Mouse (Mus musculus) gastrocnemius, adult 8-10 months (tissue): ENCODE measurements around the gene Clasrp. TPM values are rescaled to one million over a fixed set of nuclear protein-coding genes. Genes with fewer than 3 reads are reported as not detected.

ENCODE experiments used
- DNase-seq, 2 experiments: peaks; one replicate each; pipeline ENCODE4 v3.0.0; 2022; ENCODE audit warnings: low spot score in 2 of 2
- total RNA-seq, 4 experiments: library from RNA; stranded (reverse); gene quantifications; 2 replicates each; pipeline ENCODE4 v1.2.4; 2022

Gene Clasrp
- total RNA-seq, 4 experiments from 2014 or later = 6.3 to 10.0 (median 9.2) TPM

GRCm38 (mm10) chr7:19532240-19532639 lies 72.0 kb downstream of the Clasrp start:
- no peak for DNase-seq

- no peak for DNase-seq
Observed at GRCm38 (mm10) chr7:19531077-19531476, 73.2 kb downstream of the Clasrp start.

Other genes starting within 250 kb of the Clasrp start
- gene Cd3eap, start 245.0 kb downstream of the Clasrp start, total RNA-seq = 10 to 100 TPM in 3 of 4 experiments, 1 to 10 TPM in 1; 8.9 to 13.9 (median 11.2) TPM
- 1 to 10 TPM; 2.8 to 6.3 (median 4.1) TPM for gene Ppp1r13l, start 244.7 kb downstream of the Clasrp start, total RNA-seq
- gene Ercc2, start 222.5 kb downstream of the Clasrp start, total RNA-seq = 10 to 100 TPM in 2 of 4 experiments, 1 to 10 TPM in 2; 7.5 to 14.9 (median 10.4) TPM
- gene Klc3, start 200.4 kb downstream of the Clasrp start, total RNA-seq = under 1 TPM in 3 of 4 experiments, not detected in 1; 0.21 to 0.40 (median 0.24) TPM
- over 10,000 TPM; 38,224 to 44,934 (median 40,442) TPM for gene Ckm, start 199.7 kb downstream of the Clasrp start, total RNA-seq
- 10 to 100 TPM; 18.0 to 20.0 (median 19.8) TPM for gene Mark4, start 145.7 kb downstream of the Clasrp start, total RNA-seq
- gene Exoc3l2, start 141.2 kb downstream of the Clasrp start, total RNA-seq = under 1 TPM; 0.27 to 0.80 (median 0.35) TPM
- gene Bloc1s3, start 96.1 kb downstream of the Clasrp start, total RNA-seq = 1 to 10 TPM; 2.1 to 2.7 (median 2.3) TPM
- 10 to 100 TPM in 1 of 4 experiments, 1 to 10 TPM in 3; 7.6 to 10.2 (median 8.8) TPM for gene Trappc6a, start 96.1 kb downstream of the Clasrp start, total RNA-seq
- gene Nkpd1, start 86.6 kb downstream of the Clasrp start, total RNA-seq = not detected
- gene Ppp1r37, start 41.4 kb downstream of the Clasrp start, total RNA-seq = 10 to 100 TPM; 45.9 to 52.8 (median 48.8) TPM
- gene Zfp296, start 27.2 kb downstream of the Clasrp start, total RNA-seq = 1 to 10 TPM in 1 of 4 experiments, under 1 TPM in 3; 0.56 to 1.1 (median 0.77) TPM
- 100 to 1,000 TPM in 2 of 4 experiments, 10 to 100 TPM in 2; 78.5 to 108 (median 99.3) TPM for gene Gemin7, start 26.9 kb downstream of the Clasrp start, total RNA-seq
- gene Relb, start 25.0 kb upstream of the Clasrp start, total RNA-seq = 10 to 100 TPM in 2 of 4 experiments, 1 to 10 TPM in 2; 7.0 to 12.5 (median 9.5) TPM
- 10 to 100 TPM; 49.6 to 55.5 (median 51.0) TPM for gene Clptm1, start 60.5 kb upstream of the Clasrp start, total RNA-seq
- not detected for gene Apoc2, start 73.5 kb upstream of the Clasrp start, total RNA-seq
- gene Gm44805, start 76.9 kb upstream of the Clasrp start, total RNA-seq = not detected
- gene Apoc4, start 77.0 kb upstream of the Clasrp start, total RNA-seq = not detected
- 1 to 10 TPM in 2 of 4 experiments, not detected in 2; 1.1 to 2.1 TPM for gene Apoc1, start 88.2 kb upstream of the Clasrp start, total RNA-seq
- 10 to 100 TPM; 18.8 to 67.9 (median 47.9) TPM for gene Apoe, start 94.7 kb upstream of the Clasrp start, total RNA-seq
- 10 to 100 TPM; 44.3 to 48.3 (median 46.0) TPM for gene Tomm40, start 111.0 kb upstream of the Clasrp start, total RNA-seq
- 1 to 10 TPM; 1.0 to 1.8 (median 1.5) TPM for gene Nectin2, start 146.0 kb upstream of the Clasrp start, total RNA-seq
- 10 to 100 TPM; 16.7 to 24.4 (median 18.0) TPM for gene Bcam, start 166.5 kb upstream of the Clasrp start, total RNA-seq
- not detected for gene Cblc, start 192.3 kb upstream of the Clasrp start, total RNA-seq
- gene Bcl3, start 218.3 kb upstream of the Clasrp start, total RNA-seq = under 1 TPM; 0.58 to 0.62 (median 0.61) TPM
- gene Gm19345, start 247.5 kb upstream of the Clasrp start, total RNA-seq = not detected